Mouse (Mus musculus): ENCODE measurements around the gene Pkp2. TPM values are rescaled to one million over a fixed set of nuclear protein-coding genes. Genes with fewer than 3 reads are reported as not detected.
"Not testable (repeated sequence)": the region's sequence is repeated elsewhere in the genome, so short reads cannot be mapped to it uniquely, and the experiment has no call there.

Pkp2 gene
- polyA plus RNA-seq, 1 experiment from 2014 or later: 2.2 TPM

DNA sequence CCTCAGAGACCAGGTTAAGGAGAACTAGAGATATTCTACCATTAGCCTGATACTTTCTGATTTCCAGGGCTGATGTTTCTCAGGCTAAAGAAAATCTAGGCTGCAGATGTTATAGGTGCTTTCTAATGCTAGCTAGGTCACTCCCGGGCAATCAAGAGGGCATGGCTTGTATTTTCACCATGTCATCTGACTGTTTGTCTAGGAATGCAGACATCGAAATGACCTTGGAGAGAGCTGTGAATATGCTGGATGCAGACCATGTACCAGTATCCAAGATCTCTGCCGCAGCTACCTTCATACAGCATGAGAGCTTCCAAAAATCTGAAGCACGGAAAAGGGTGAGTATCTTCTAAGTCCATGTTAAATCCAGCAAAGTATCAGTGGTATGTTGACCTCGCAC, 17.3 kb downstream of the Pkp2 start:
- Histone ChIP-seq H3K36me3 (no peaks in the 10 kb centered on the region), H3K9me3 (no peaks in the 10 kb centered on the region), H3K4me1 (no peaks in the 10 kb centered on the region), H3K27ac (no peak overlapping the region), H3K9ac (no peak overlapping the region), H3K27me3 (no peaks in the 10 kb centered on the region), H3K4me2 (no peak overlapping the region), H3K4me3 (no peak overlapping the region)
- ATAC-seq (ENCODE audit: insufficient number of reproducible peaks, low FRiP score, low TSS enrichment, low read depth): no peak
- 92% methylated on average over 5 of the region's 5 CpGs for WGBS

- 91% methylated on average over 2 of the region's 2 CpGs for WGBS
- H3K27ac ChIP-seq: no peak overlapping the region
- no peak overlapping the region for H3K4me2 ChIP-seq
- H3K9me3 ChIP-seq: no peaks in the 10 kb centered on the region
- H3K4me1 ChIP-seq: no peaks in the 10 kb centered on the region
- no peak for ATAC-seq (ENCODE audit: insufficient number of reproducible peaks, low FRiP score, low TSS enrichment, low read depth)
- no peak overlapping the region for H3K9ac ChIP-seq
- no peak overlapping the region for H3K4me3 ChIP-seq
- H3K36me3 ChIP-seq: no peaks in the 10 kb centered on the region
- H3K27me3 ChIP-seq: no peaks in the 10 kb centered on the region
Measured at GRCm38 (mm10) chr16:16233919-16234318, 20.8 kb downstream of the Pkp2 start.

- H3K4me1 ChIP-seq; H3K4me2 ChIP-seq; H3K27me3 ChIP-seq; H3K27ac ChIP-seq; ATAC-seq (ENCODE audit: insufficient number of reproducible peaks, low FRiP score, low TSS enrichment, low read depth); H3K9me3 ChIP-seq; H3K9ac ChIP-seq; H3K36me3 ChIP-seq; H3K4me3 ChIP-seq: not testable (repeated sequence)
- WGBS: 84% methylated on average over 9 of the region's 9 CpGs
Measured at GRCm38 (mm10) chr16:16236681-16237080, 23.6 kb downstream of the Pkp2 start.

- Histone ChIP-seq H3K9me3 (no peaks in the 10 kb centered on the region), H3K4me3 (no peak overlapping the region), H3K27me3 (no peaks in the 10 kb centered on the region), H3K27ac (no peak overlapping the region), H3K9ac (no peak overlapping the region), H3K4me1 (no peaks in the 10 kb centered on the region), H3K36me3 (no peaks in the 10 kb centered on the region), H3K4me2 (no peak overlapping the region)
- 83% methylated on average over 2 of the region's 2 CpGs for WGBS
- ATAC-seq (ENCODE audit: insufficient number of reproducible peaks, low FRiP score, low TSS enrichment, low read depth): no peak
Measured at GRCm38 (mm10) chr16:16238356-16238755, 25.2 kb downstream of the Pkp2 start.

DNA sequence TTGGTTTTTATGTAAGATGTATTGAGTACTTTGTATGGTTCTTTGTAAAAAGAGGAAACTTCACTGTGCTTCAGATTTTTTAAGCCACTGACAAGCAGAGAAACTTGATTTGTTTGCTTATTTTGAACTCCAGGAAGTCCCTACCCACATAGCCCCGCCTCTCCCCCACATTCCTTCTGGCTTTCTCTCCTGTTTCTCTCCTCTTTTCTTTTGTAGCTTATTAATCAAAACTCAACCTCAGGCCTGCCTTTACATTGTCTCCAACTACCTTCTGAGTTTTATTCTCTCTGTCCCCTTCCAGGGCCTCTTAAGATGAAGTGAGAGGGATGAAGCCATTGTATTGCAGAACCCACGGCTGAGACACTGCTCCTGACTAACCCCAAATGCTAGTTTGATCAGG, 31.6 kb downstream of the Pkp2 start:
- ATAC-seq (ENCODE audit: insufficient number of reproducible peaks, low FRiP score, low TSS enrichment, low read depth): no peak

DNA sequence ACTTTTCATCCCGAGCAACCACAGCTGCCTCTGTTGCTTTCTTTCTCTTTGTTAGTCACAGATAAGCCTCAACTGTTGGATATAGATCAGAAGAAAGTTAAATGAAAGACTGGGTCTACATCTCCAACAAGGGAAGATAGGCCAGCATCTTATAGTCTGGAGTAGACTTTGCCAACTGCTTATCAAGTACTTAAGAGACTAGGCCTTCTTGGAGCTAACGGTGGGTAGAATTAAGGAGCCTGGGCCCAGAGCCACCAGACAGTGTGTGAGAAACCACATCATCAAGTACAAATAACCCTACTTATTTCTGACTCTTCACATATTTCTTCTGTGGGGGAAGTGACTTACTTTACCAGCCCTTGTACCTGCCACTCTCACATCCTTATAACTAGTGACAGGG, 37.4 kb downstream of the Pkp2 start:
- Histone ChIP-seq H3K9me3 (no peaks in the 10 kb centered on the region), H3K9ac (no peak overlapping the region), H3K4me2 (no peak overlapping the region), H3K27me3 (no peaks in the 10 kb centered on the region), H3K4me1 (no peaks in the 10 kb centered on the region; the same call in 1 of the 2 replicates), H3K4me3 (no peak overlapping the region), H3K36me3 (no peaks in the 10 kb centered on the region), H3K27ac (no peak overlapping the region)
- 64% methylated on average over 2 of the region's 2 CpGs for WGBS
- no peak for ATAC-seq (ENCODE audit: insufficient number of reproducible peaks, low FRiP score, low TSS enrichment, low read depth)

More for the DNA sequence above, 31.6 kb downstream of the Pkp2 start:
- H3K4me2 ChIP-seq: no peak overlapping the region
- H3K27me3 ChIP-seq: no peaks in the 10 kb centered on the region
- H3K27ac ChIP-seq: no peak overlapping the region
- WGBS: 55% methylated on average over 2 of the region's 2 CpGs
- H3K4me1 ChIP-seq: no peaks in the 10 kb centered on the region
- no peaks in the 10 kb centered on the region for H3K9me3 ChIP-seq
- no peak overlapping the region for H3K4me3 ChIP-seq
- no peaks in the 10 kb centered on the region for H3K36me3 ChIP-seq
- no peak overlapping the region for H3K9ac ChIP-seq

GRCm38 (mm10) chr16:16253326-16254074, 40.4 kb downstream of the Pkp2 start:
- WGBS: 20% methylated on average over 4 of the region's 4 CpGs
- Histone ChIP-seq H3K27me3 (no peaks in the 10 kb centered on the region), H3K36me3 (no peaks in the 10 kb centered on the region), H3K4me1 (no peaks in the 10 kb centered on the region; the same call in 1 of the 2 replicates), H3K9ac (no peak overlapping the region), H3K4me2 (no peak overlapping the region), H3K27ac (no peak overlapping the region), H3K4me3 (no peak overlapping the region), H3K9me3 (no peaks in the 10 kb centered on the region)
- ATAC-seq (ENCODE audit: insufficient number of reproducible peaks, low FRiP score, low TSS enrichment, low read depth): no peak

DNA sequence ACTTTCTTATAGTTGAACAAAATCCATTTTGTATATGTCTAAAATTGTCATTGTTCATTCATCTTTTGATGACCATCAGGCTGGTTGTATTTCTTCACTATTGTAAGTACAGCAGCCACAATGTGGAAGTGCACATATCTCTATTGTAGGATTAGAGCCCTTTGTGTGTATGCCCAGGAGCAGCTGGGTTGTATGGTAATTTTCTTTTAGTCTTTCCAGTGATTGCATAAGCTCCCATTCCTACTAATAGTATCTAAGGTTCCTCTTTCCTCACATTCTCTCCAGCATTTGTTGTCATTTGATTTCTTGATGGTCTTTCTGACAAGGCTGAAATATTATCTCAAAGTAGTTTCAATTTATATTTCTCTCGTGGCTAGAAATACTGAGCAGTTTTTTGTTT, 42.1 kb downstream of the Pkp2 start:
- Histone ChIP-seq H3K4me2 (no peak overlapping the region), H3K4me1 (no peaks in the 10 kb centered on the region; the same call in 1 of the 2 replicates), H3K4me3 (no peak overlapping the region), H3K36me3 (no peaks in the 10 kb centered on the region), H3K9ac (no peak overlapping the region), H3K27ac (no peak overlapping the region), H3K27me3 (no peaks in the 10 kb centered on the region), H3K9me3 (no peaks in the 10 kb centered on the region)
- ATAC-seq (ENCODE audit: insufficient number of reproducible peaks, low FRiP score, low TSS enrichment, low read depth): no peak
- WGBS: 56% methylated on average over 1 of the region's 1 CpGs

- Histone ChIP-seq H3K36me3 (no peaks in the 10 kb centered on the region), H3K4me1 (no peaks in the 10 kb centered on the region; the same call in 1 of the 2 replicates), H3K9ac (no peak overlapping the region), H3K27me3 (no peaks in the 10 kb centered on the region), H3K27ac (no peak overlapping the region), H3K4me2 (no peak overlapping the region), H3K9me3 (no peaks in the 10 kb centered on the region), H3K4me3 (no peak overlapping the region)
- 39% methylated on average over 7 of the region's 7 CpGs for WGBS
- no peak for ATAC-seq (ENCODE audit: insufficient number of reproducible peaks, low FRiP score, low TSS enrichment, low read depth)
Measured at GRCm38 (mm10) chr16:16255874-16256273, 42.8 kb downstream of the Pkp2 start.

DNA sequence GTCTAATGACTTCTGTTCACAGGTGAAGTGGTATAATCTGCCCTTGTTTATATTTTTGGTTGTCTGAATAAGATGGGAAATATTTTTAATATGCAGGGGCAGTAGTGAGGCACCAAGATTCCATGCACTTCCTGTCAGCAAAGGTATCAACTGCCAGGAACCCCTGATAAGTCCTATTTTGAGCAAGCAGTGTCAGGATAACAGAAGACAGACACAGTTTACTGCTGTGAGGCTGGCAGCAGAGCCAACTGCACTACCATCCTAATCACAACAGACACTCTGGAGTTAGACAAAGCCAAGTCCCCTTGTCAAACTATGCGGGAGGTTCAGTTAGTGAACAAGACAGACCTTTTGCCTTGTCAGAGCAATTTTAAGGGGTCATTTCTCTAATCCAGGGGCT, 43.6 kb downstream of the Pkp2 start:
- Histone ChIP-seq H3K9ac (no peak overlapping the region), H3K4me3 (no peak overlapping the region), H3K4me1 (no peaks in the 10 kb centered on the region; the same call in 1 of the 2 replicates), H3K27me3 (no peaks in the 10 kb centered on the region), H3K27ac (no peak overlapping the region), H3K36me3 (no peaks in the 10 kb centered on the region), H3K4me2 (no peak overlapping the region), H3K9me3 (no peaks in the 10 kb centered on the region)
- 52% methylated on average over 1 of the region's 1 CpGs for WGBS
- ATAC-seq (ENCODE audit: insufficient number of reproducible peaks, low FRiP score, low TSS enrichment, low read depth): no peak

DNA sequence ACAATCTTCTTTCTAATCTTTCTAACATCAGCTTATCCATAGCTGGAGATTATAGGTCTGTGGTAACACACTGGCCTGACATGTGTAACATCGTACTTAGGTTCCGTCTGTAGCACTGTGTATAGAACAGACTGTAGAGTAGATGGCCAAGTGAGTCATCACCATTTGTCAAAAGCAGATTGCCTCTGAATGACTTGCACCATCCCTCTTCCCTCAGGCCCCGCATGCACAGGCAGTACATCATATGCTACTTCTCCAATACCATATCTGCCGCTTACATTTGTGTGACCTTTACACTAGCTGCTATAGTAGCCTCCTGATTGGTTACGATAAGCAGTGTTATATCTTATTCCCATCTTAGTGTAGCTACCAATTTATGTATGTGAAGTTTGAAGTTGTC, 47.8 kb downstream of the Pkp2 start:
- Histone ChIP-seq H3K9ac (no peak overlapping the region), H3K4me1 (no peaks in the 10 kb centered on the region), H3K4me2 (no peak overlapping the region), H3K36me3 (no peaks in the 10 kb centered on the region), H3K4me3 (no peak overlapping the region), H3K27ac (no peak overlapping the region), H3K9me3 (no peaks in the 10 kb centered on the region), H3K27me3 (no peaks in the 10 kb centered on the region)
- no peak for ATAC-seq (ENCODE audit: insufficient number of reproducible peaks, low FRiP score, low TSS enrichment, low read depth)
- 85% methylated on average over 5 of the region's 5 CpGs for whole genome bisulfite sequencing

DNA sequence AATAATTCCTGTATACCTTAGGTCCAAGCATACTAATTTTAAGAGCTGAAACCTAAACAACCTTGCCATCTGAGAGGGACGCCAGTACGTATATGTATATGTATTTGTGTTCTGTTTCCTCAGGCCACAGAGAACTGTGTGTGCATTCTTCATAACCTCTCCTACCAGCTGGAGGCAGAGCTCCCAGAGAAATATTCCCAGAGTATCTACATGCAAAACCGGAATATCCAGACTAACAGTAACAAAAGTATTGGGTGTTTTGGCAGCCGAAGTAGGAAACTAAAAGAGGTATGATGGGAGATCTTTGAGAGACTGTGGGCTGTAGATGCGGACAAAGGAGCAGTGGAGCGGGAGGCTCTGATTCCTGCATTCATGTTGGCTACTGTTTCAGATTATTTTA, 48.4 kb downstream of the Pkp2 start:
- no peak overlapping the region for H3K4me2 ChIP-seq
- no peak overlapping the region for H3K9ac ChIP-seq
- WGBS: 81% methylated on average over 6 of the region's 6 CpGs
- no peak for ATAC-seq (ENCODE audit: insufficient number of reproducible peaks, low FRiP score, low TSS enrichment, low read depth)
- no peak overlapping the region for H3K27ac ChIP-seq
- no peaks in the 10 kb centered on the region for H3K9me3 ChIP-seq
- H3K4me3 ChIP-seq: no peak overlapping the region
- H3K27me3 ChIP-seq: no peaks in the 10 kb centered on the region
- H3K4me1 ChIP-seq: no peaks in the 10 kb centered on the region
- no peaks in the 10 kb centered on the region for H3K36me3 ChIP-seq

GRCm38 (mm10) chr16:16262436-16262835, 49.3 kb downstream of the Pkp2 start:
- Histone ChIP-seq H3K4me1 (no peaks in the 10 kb centered on the region), H3K27ac (no peak overlapping the region), H3K36me3 (no peaks in the 10 kb centered on the region), H3K4me3 (no peak overlapping the region), H3K9ac (no peak overlapping the region), H3K27me3 (no peaks in the 10 kb centered on the region), H3K4me2 (no peak overlapping the region), H3K9me3 (no peaks in the 10 kb centered on the region)
- no peak for ATAC-seq (ENCODE audit: insufficient number of reproducible peaks, low FRiP score, low TSS enrichment, low read depth)
- 89% methylated on average over 3 of the region's 3 CpGs for WGBS
